ENCODE assay signal across 11 mouse cellular contexts in the genomic region with DNA sequence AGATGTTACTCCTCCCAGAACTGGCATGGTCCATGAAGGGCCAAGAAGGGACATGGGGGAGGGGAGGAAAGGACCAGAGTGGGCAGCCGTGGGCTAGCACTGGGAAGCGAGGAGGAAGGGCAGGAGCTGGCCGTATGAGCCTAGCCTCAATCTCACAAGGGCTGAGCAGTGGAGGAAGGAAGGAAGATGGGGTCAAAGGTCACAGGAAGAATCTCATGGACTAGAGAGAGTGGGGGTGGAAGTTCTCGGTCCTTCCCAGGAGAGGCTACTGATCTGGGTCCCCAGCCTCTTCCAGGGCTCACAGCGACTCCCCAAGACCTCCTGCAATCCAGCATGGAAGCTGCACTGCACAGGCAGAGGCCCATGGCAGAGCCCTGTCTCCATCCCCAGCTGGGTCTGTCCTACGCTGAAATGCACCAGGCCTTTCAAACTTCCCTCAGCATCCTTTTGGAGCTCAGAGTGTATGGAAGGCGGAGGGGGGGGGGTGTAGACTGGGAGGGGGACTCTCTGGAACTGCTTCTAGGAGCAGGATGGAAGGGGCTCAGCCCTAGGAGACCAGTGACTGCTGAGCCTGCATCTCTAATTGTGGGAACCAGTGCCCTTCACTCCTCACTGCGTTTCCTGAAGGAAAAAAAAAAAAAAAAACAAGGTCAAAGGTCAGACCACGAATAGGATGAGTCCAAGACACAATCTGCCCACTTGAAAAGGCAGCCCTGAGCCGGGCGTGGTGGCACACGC. TPM values are rescaled to one million over a fixed set of nuclear protein-coding genes. Genes with fewer than 3 reads are reported as not detected.
DNase-seq lines count a peak whose midpoint lies in the region; ATAC-seq and TF ChIP-seq lines count a peak whose summit lies in the region.
"Had no signal": no experiment of that assay in that cellular context is flagged by ENCODE, and none has a peak within 500 bp of the region (broad histone marks: within the 10 kb centered on the region; RNA-seq: fewer than 3 reads in every experiment).

No protein-coding gene starts in this region.

- no peak overlapping the region for H3K4me2 ChIP-seq in hindbrain, embryonic 11.5 days (replicated peaks; ENCODE audit: low read depth, low read length)
- H3K4me2 ChIP-seq in hindbrain, embryonic 14.5 days (replicated peaks), result no peak overlapping the region
- no peak overlapping the region for H3K4me2 ChIP-seq in midbrain, embryonic 13.5 days (replicated peaks)
- no peak overlapping the region for H3K4me2 ChIP-seq in midbrain, postnatal 0 days (ENCODE audit: low read depth, low read length, poor library complexity, severe bottlenecking)
- no peak overlapping the region for H3K4me2 ChIP-seq in kidney, postnatal 0 days (ENCODE audit: low read length)
- H3K4me2 ChIP-seq in stomach, embryonic 16.5 days (ENCODE audit: low read depth, low read length), result no peak overlapping the region

- H3K4me3 ChIP-seq in hindbrain, embryonic 11.5 days (ENCODE audit: low read depth, low read length), result no peak overlapping the region
- H3K4me3 ChIP-seq in hindbrain, embryonic 14.5 days (replicated peaks; ENCODE audit: low read length), result no peak overlapping the region
- no peak overlapping the region for H3K4me3 ChIP-seq in midbrain, embryonic 13.5 days (replicated peaks)
- no peak overlapping the region for H3K4me3 ChIP-seq in midbrain, postnatal 0 days (ENCODE audit: low read depth, low read length)
- H3K4me3 ChIP-seq in kidney, postnatal 0 days (replicated peaks; ENCODE audit: low read depth, low read length), result no peak overlapping the region
- H3K4me3 ChIP-seq in stomach, embryonic 16.5 days (replicated peaks; ENCODE audit: low read length), result no peak overlapping the region
- H3K4me3 ChIP-seq: layer of hippocampus, adult 2 months; megakaryocyte, embryonic 14.5 days had no signal

- DNase-seq in hindbrain, embryonic 11.5 days (ENCODE audit: low spot score), result no peak
- no peak for DNase-seq in hindbrain, embryonic 14.5 days (ENCODE audit: low spot score)
- DNase-seq in midbrain, postnatal 0 days (ENCODE audit: low spot score), result no peak
- DNase-seq in kidney, postnatal 0 days (ENCODE audit: low spot score), result no peak
- no peak for DNase-seq in adrenal gland, postnatal 25 days
- DNase-seq in layer of hippocampus, postnatal 14 days (ENCODE audit: low spot score in 2 of 2), result no peak

- no peak overlapping the region for H3K9ac ChIP-seq in hindbrain, embryonic 11.5 days (ENCODE audit: low read depth, low read length)
- no peak overlapping the region for H3K9ac ChIP-seq in hindbrain, embryonic 14.5 days
- H3K9ac ChIP-seq in midbrain, embryonic 13.5 days (replicated peaks), result no peak overlapping the region
- H3K9ac ChIP-seq in midbrain, postnatal 0 days (replicated peaks; ENCODE audit: low read length, poor library complexity, severe bottlenecking), result no peak overlapping the region
- H3K9ac ChIP-seq in kidney, postnatal 0 days (ENCODE audit: low read depth, low read length), result no peak overlapping the region
- no peak overlapping the region; the same call in 1 of the 2 replicates for H3K9ac ChIP-seq in stomach, embryonic 16.5 days (ENCODE audit: low read length)

- no peaks in the 10 kb centered on the region for H3K36me3 ChIP-seq in hindbrain, embryonic 11.5 days (ENCODE audit: control insufficient read depth, insufficient read depth, low read length)
- H3K36me3 ChIP-seq in hindbrain, embryonic 14.5 days (replicated peaks; ENCODE audit: control insufficient read depth, insufficient read depth), result no peaks in the 10 kb centered on the region
- no peaks in the 10 kb centered on the region for H3K36me3 ChIP-seq in midbrain, embryonic 13.5 days
- H3K36me3 ChIP-seq in midbrain, postnatal 0 days (ENCODE audit: insufficient read depth, low read length), result no peaks in the 10 kb centered on the region
- no peaks in the 10 kb centered on the region for H3K36me3 ChIP-seq in kidney, postnatal 0 days (ENCODE audit: insufficient read depth, low read length)
- H3K36me3 ChIP-seq in stomach, embryonic 16.5 days (ENCODE audit: control insufficient read depth, insufficient read depth, low read length), result no peaks in the 10 kb centered on the region

- H3K27me3 ChIP-seq in hindbrain, embryonic 11.5 days (ENCODE audit: control insufficient read depth, insufficient read depth, low read length), result no peaks in the 10 kb centered on the region
- no peaks in the 10 kb centered on the region for H3K27me3 ChIP-seq in hindbrain, embryonic 14.5 days (ENCODE audit: control insufficient read depth, insufficient read depth, low read length)
- no peaks in the 10 kb centered on the region for H3K27me3 ChIP-seq in midbrain, embryonic 13.5 days
- no peaks in the 10 kb centered on the region for H3K27me3 ChIP-seq in midbrain, postnatal 0 days (ENCODE audit: insufficient read depth, low read length)
- no peaks in the 10 kb centered on the region for H3K27me3 ChIP-seq in kidney, postnatal 0 days (ENCODE audit: insufficient read depth, low read length)
- no peaks in the 10 kb centered on the region for H3K27me3 ChIP-seq in stomach, embryonic 16.5 days (ENCODE audit: control insufficient read depth, insufficient read depth, low read length)

- ATAC-seq in hindbrain, embryonic 11.5 days (ENCODE audit: low FRiP score), result peak; percentile 27; the same call in 1 of the 2 replicates
- no peak for ATAC-seq in hindbrain, embryonic 14.5 days (ENCODE audit: low FRiP score)
- peak; percentile 45; the same call in 1 of the 2 replicates for ATAC-seq in midbrain, embryonic 13.5 days
- ATAC-seq in midbrain, postnatal 0 days (ENCODE audit: low FRiP score), result no peak
- ATAC-seq in kidney, postnatal 0 days (replicated peaks; ENCODE audit: low FRiP score, low read depth), result peak; percentile 41
- 0 out of 2 replicates have a peak, but pooled peaks have one; percentile 18 for ATAC-seq in stomach, embryonic 16.5 days (ENCODE audit: insufficient read depth, low FRiP score)

- 44% methylated on average over 12 of the region's 12 CpGs for WGBS in hindbrain, embryonic 11.5 days
- WGBS in hindbrain, embryonic 14.5 days, result 41% methylated on average over 12 of the region's 12 CpGs
- WGBS in midbrain, embryonic 13.5 days, result 43% methylated on average over 12 of the region's 12 CpGs
- WGBS in midbrain, postnatal 0 days, result 48% methylated on average over 12 of the region's 12 CpGs
- WGBS in kidney, postnatal 0 days, result 54% methylated on average over 12 of the region's 12 CpGs
- 59% methylated on average over 12 of the region's 12 CpGs for WGBS in stomach, embryonic 16.5 days

- TF ChIP-seq CTCF in midbrain, postnatal 0 days (IDR thresholded peaks at IDR 0.05), result no peak
- TF ChIP-seq CTCF in kidney, postnatal 0 days (IDR thresholded peaks at IDR 0.05; ENCODE audit: low read depth), result no peak

- H3K27ac ChIP-seq in hindbrain, embryonic 11.5 days (ENCODE audit: low read depth, low read length), result no peak overlapping the region
- H3K27ac ChIP-seq in hindbrain, embryonic 14.5 days, result no peak overlapping the region
- H3K27ac ChIP-seq in midbrain, embryonic 13.5 days, result no peak overlapping the region
- no peak overlapping the region for H3K27ac ChIP-seq in midbrain, postnatal 0 days (ENCODE audit: low read depth, low read length)
- no peak overlapping the region for H3K27ac ChIP-seq in kidney, postnatal 0 days
- no peak overlapping the region for H3K27ac ChIP-seq in stomach, embryonic 16.5 days (ENCODE audit: low read length)
- H3K27ac ChIP-seq: layer of hippocampus, adult 2 months had no signal

- no peaks in the 10 kb centered on the region for H3K9me3 ChIP-seq in hindbrain, embryonic 11.5 days (ENCODE audit: control insufficient read depth, low read length)
- no peaks in the 10 kb centered on the region for H3K9me3 ChIP-seq in hindbrain, embryonic 14.5 days (ENCODE audit: control insufficient read depth, low read length)
- H3K9me3 ChIP-seq in midbrain, embryonic 13.5 days, result no peaks in the 10 kb centered on the region
- no peaks in the 10 kb centered on the region for H3K9me3 ChIP-seq in midbrain, postnatal 0 days (ENCODE audit: low read length)
- no peaks in the 10 kb centered on the region for H3K9me3 ChIP-seq in kidney, postnatal 0 days (replicated peaks; ENCODE audit: low read length)
- H3K9me3 ChIP-seq in stomach, embryonic 16.5 days (replicated peaks; ENCODE audit: control insufficient read depth, low read length), result no peaks in the 10 kb centered on the region
- H3K9me3 ChIP-seq: megakaryocyte, embryonic 14.5 days had no signal

- no peaks in the 10 kb centered on the region for H3K4me1 ChIP-seq in hindbrain, embryonic 11.5 days (replicated peaks; ENCODE audit: control insufficient read depth, insufficient read depth, low read length)
- H3K4me1 ChIP-seq in hindbrain, embryonic 14.5 days (replicated peaks; ENCODE audit: control insufficient read depth, insufficient read depth, low read length), result no peaks in the 10 kb centered on the region
- no peaks in the 10 kb centered on the region for H3K4me1 ChIP-seq in midbrain, embryonic 13.5 days (replicated peaks)
- no peaks in the 10 kb centered on the region for H3K4me1 ChIP-seq in midbrain, postnatal 0 days (ENCODE audit: insufficient read depth, low read length)
- no peaks in the 10 kb centered on the region for H3K4me1 ChIP-seq in kidney, postnatal 0 days (replicated peaks; ENCODE audit: insufficient read depth, low read length)
- H3K4me1 ChIP-seq in stomach, embryonic 16.5 days (ENCODE audit: control insufficient read depth, insufficient read depth, low read length), result no peaks in the 10 kb centered on the region

RNA-seq across cellular contexts. Expression of gene Arhgef10l, which starts 7.9 kb away (rescaled TPM):
- polyA plus RNA-seq in hindbrain, embryonic 11.5 days (2014; fragmentation: Nextera tagmentation; extraction: Ambion mirVana), result 13.8 and 14.5 TPM in 2 replicates
- 19.6 and 21.9 TPM in 2 replicates for polyA plus RNA-seq in hindbrain, embryonic 14.5 days (2014; fragmentation: Nextera tagmentation; extraction: Ambion mirVana)
- polyA plus RNA-seq in midbrain, embryonic 13.5 days (2015; fragmentation: Nextera tagmentation; extraction: Ambion mirVana), result 27.7 and 28.3 TPM in 2 replicates
- total RNA-seq in midbrain, postnatal 0 days (2014; rRNA removed), result 68.7 and 81.1 TPM in 2 replicates
- 20.7 and 23.1 TPM in 2 replicates for polyA plus RNA-seq in midbrain, postnatal 0 days (2015; fragmentation: Nextera tagmentation; extraction: Ambion mirVana)
- polyA plus RNA-seq in kidney, postnatal 0 days (2015; fragmentation: Nextera tagmentation; extraction: Ambion mirVana), result 21.2 and 22.2 TPM in 2 replicates
- polyA plus RNA-seq in stomach, embryonic 16.5 days (2015; fragmentation: Nextera tagmentation; extraction: Ambion mirVana), result 18.4 and 21.7 TPM in 2 replicates
- total RNA-seq in adrenal gland, postnatal 25 days (2021), result 10.0 and 16.6 TPM in 2 replicates
- total RNA-seq in layer of hippocampus, postnatal 14 days (2021), result 10 to 100 TPM; 48.8 to 50.8 TPM
- polyA plus RNA-seq: activated CD4-positive, CD25-positive, alpha-beta regulatory T cell, adult 4 months had no signal

RNA-seq across cellular contexts. Expression of gene Rcc2, which starts 26.6 kb away (rescaled TPM):
- polyA plus RNA-seq in hindbrain, embryonic 11.5 days (2014; fragmentation: Nextera tagmentation; extraction: Ambion mirVana), result 44.3 and 59.6 TPM in 2 replicates
- 13.3 and 13.8 TPM in 2 replicates for polyA plus RNA-seq in hindbrain, embryonic 14.5 days (2014; fragmentation: Nextera tagmentation; extraction: Ambion mirVana)
- polyA plus RNA-seq in midbrain, embryonic 13.5 days (2015; fragmentation: Nextera tagmentation; extraction: Ambion mirVana), result 23.6 and 26.3 TPM in 2 replicates
- total RNA-seq in midbrain, postnatal 0 days (2014; rRNA removed), result 40.0 and 51.2 TPM in 2 replicates
- polyA plus RNA-seq in midbrain, postnatal 0 days (2015; fragmentation: Nextera tagmentation; extraction: Ambion mirVana), result 11.5 and 13.2 TPM in 2 replicates
- 25.6 and 35.6 TPM in 2 replicates for polyA plus RNA-seq in kidney, postnatal 0 days (2015; fragmentation: Nextera tagmentation; extraction: Ambion mirVana)
- 15.1 and 16.2 TPM in 2 replicates for polyA plus RNA-seq in stomach, embryonic 16.5 days (2015; fragmentation: Nextera tagmentation; extraction: Ambion mirVana)
- 82.0 and 87.5 TPM in 2 replicates for total RNA-seq in adrenal gland, postnatal 25 days (2021)
- total RNA-seq in layer of hippocampus, postnatal 14 days (2021), result 10 to 100 TPM; 74.9 to 75.4 TPM

Comparison
In these comparisons a context has a peak if more than half of its experiments do, and no peak if none do; other contexts are left out.
1. ATAC-seq: peak in hindbrain, embryonic 11.5 days (single experiment), midbrain, embryonic 13.5 days (single experiment), kidney, postnatal 0 days (single experiment) and stomach, embryonic 16.5 days (single experiment); none in hindbrain, embryonic 14.5 days (single experiment) and midbrain, postnatal 0 days (single experiment).